Mouse (Mus musculus): ENCODE results near the gene Hcrtr1. TPM values are rescaled to one million over a fixed set of nuclear protein-coding genes. Genes with fewer than 3 reads are reported as not detected.
A peak's percentile ranks its signal among the peaks of the same experiment; 100 is the strongest.

Hcrtr1 gene
- polyA plus RNA-seq, 1 experiment from 2014 or later: not detected

GRCm38 (mm10) chr4:130176156-130176720, 37.1 kb upstream of the Hcrtr1 start:
- 76% methylated on average over 5 of the region's 5 CpGs for WGBS
- Histone ChIP-seq H3K27me3 (peaks cover 33% of the 10 kb centered on the region), H3K36me3 (no peaks in the 10 kb centered on the region)

GRCm38 (mm10) chr4:130175072-130175711, 36.0 kb upstream of the Hcrtr1 start, which contains the start of gene Tinagl1:
Tinagl1 (minus strand) TSS chr4:130175122.
- H3K27me3 ChIP-seq: peaks cover 33% of the 10 kb centered on the region
- peak within 1 kb of the TSS; percentile 30 for H3K4me3 ChIP-seq (replicated peaks)
- peaks cover 49% of the 10 kb centered on the region for H3K4me1 ChIP-seq (replicated peaks)
- H3K27ac ChIP-seq: no peak within 1 kb of the TSS
- 4% methylated on average over 14 of the region's 14 CpGs for WGBS
- H3K9ac ChIP-seq (replicated peaks): peak within 1 kb of the TSS; percentile 45; the same call in 1 of the 2 replicates
- peak within 1 kb of the TSS; percentile 57 for H3K4me2 ChIP-seq
- H3K9me3 ChIP-seq: no peaks in the 10 kb centered on the region
- no peak for ATAC-seq (ENCODE audit: insufficient number of reproducible peaks, insufficient read depth, low FRiP score, low TSS enrichment, low read depth)
- H3K36me3 ChIP-seq: no peaks in the 10 kb centered on the region

More at GRCm38 (mm10) chr4:130176156-130176720, 37.1 kb upstream of the Hcrtr1 start:
- H3K9me3 ChIP-seq: no peaks in the 10 kb centered on the region
- no peak overlapping the region for H3K9ac ChIP-seq (replicated peaks)
- H3K4me3 ChIP-seq (replicated peaks): no peak overlapping the region
- ATAC-seq (ENCODE audit: insufficient number of reproducible peaks, insufficient read depth, low FRiP score, low TSS enrichment, low read depth): no peak
- H3K27ac ChIP-seq: no peak overlapping the region
- H3K4me2 ChIP-seq: no peak overlapping the region
- H3K4me1 ChIP-seq (replicated peaks): peaks cover 48% of the 10 kb centered on the region

GRCm38 (mm10) chr4:130174335-130175031, 35.3 kb upstream of the Hcrtr1 start:
- Histone ChIP-seq H3K27me3 (peaks cover 33% of the 10 kb centered on the region), H3K4me1 (replicated peaks) (peaks cover 49% of the 10 kb centered on the region), H3K9me3 (no peaks in the 10 kb centered on the region), H3K36me3 (no peaks in the 10 kb centered on the region), H3K4me3 (replicated peaks) (peak overlapping the region; percentile 30), H3K9ac (replicated peaks) (peak overlapping the region; percentile 45; the same call in 1 of the 2 replicates), H3K27ac (no peak overlapping the region), H3K4me2 (peak overlapping the region; percentile 57)
- ATAC-seq (ENCODE audit: insufficient number of reproducible peaks, insufficient read depth, low FRiP score, low TSS enrichment, low read depth): peak; percentile 61; the same call in 1 of the 2 replicates
- WGBS: 3% methylated on average over 25 of the region's 25 CpGs

- peak overlapping the region; percentile 57 for H3K4me2 ChIP-seq
- H3K9me3 ChIP-seq: no peaks in the 10 kb centered on the region
- WGBS: 43% methylated on average over 19 of the region's 19 CpGs
- no peak overlapping the region for H3K27ac ChIP-seq
- H3K36me3 ChIP-seq: no peaks in the 10 kb centered on the region
- H3K9ac ChIP-seq (replicated peaks): no peak overlapping the region
- no peak for ATAC-seq (ENCODE audit: insufficient number of reproducible peaks, insufficient read depth, low FRiP score, low TSS enrichment, low read depth)
- peaks cover 33% of the 10 kb centered on the region for H3K27me3 ChIP-seq
- H3K4me1 ChIP-seq (replicated peaks): peaks cover 49% of the 10 kb centered on the region
- H3K4me3 ChIP-seq (replicated peaks): peak overlapping the region; percentile 30; the same call in 1 of the 2 replicates
Observed at GRCm38 (mm10) chr4:130173911-130174311, 34.8 kb upstream of the Hcrtr1 start.

GRCm38 (mm10) chr4:130173060-130173822, 34.1 kb upstream of the Hcrtr1 start:
- H3K9ac ChIP-seq (replicated peaks): no peak overlapping the region
- WGBS: 72% methylated on average over 11 of the region's 11 CpGs
- H3K27ac ChIP-seq: no peak overlapping the region
- no peak overlapping the region for H3K4me3 ChIP-seq (replicated peaks)
- H3K4me2 ChIP-seq: no peak overlapping the region; the same call in 1 of the 2 replicates
- no peaks in the 10 kb centered on the region for H3K9me3 ChIP-seq
- H3K36me3 ChIP-seq: no peaks in the 10 kb centered on the region
- peaks cover 54% of the 10 kb centered on the region for H3K4me1 ChIP-seq (replicated peaks)
- peaks cover 33% of the 10 kb centered on the region for H3K27me3 ChIP-seq
- ATAC-seq (ENCODE audit: insufficient number of reproducible peaks, insufficient read depth, low FRiP score, low TSS enrichment, low read depth): no peak

GRCm38 (mm10) chr4:130171951-130172765, 33.0 kb upstream of the Hcrtr1 start:
- peak overlapping the region; percentile 28 for H3K4me2 ChIP-seq
- no peaks in the 10 kb centered on the region for H3K9me3 ChIP-seq
- H3K9ac ChIP-seq (replicated peaks): no peak overlapping the region; the same call in 1 of the 2 replicates
- no peak overlapping the region for H3K4me3 ChIP-seq (replicated peaks)
- H3K27me3 ChIP-seq: peaks cover 33% of the 10 kb centered on the region
- 50% methylated on average over 8 of the region's 11 CpGs for WGBS
- no peaks in the 10 kb centered on the region for H3K36me3 ChIP-seq
- peaks cover 64% of the 10 kb centered on the region for H3K4me1 ChIP-seq (replicated peaks)
- H3K27ac ChIP-seq: peak overlapping the region; percentile 26
- peak; percentile 69 for ATAC-seq (ENCODE audit: insufficient number of reproducible peaks, insufficient read depth, low FRiP score, low TSS enrichment, low read depth)

GRCm38 (mm10) chr4:130170362-130170761, 31.2 kb upstream of the Hcrtr1 start:
- H3K4me1 ChIP-seq (replicated peaks): peaks cover 62% of the 10 kb centered on the region
- H3K9me3 ChIP-seq: no peaks in the 10 kb centered on the region
- ATAC-seq (ENCODE audit: insufficient number of reproducible peaks, insufficient read depth, low FRiP score, low TSS enrichment, low read depth): no peak
- WGBS: 91% methylated on average over 4 of the region's 4 CpGs
- H3K27me3 ChIP-seq: peaks cover 29% of the 10 kb centered on the region
- no peak overlapping the region for H3K4me2 ChIP-seq
- H3K36me3 ChIP-seq: no peaks in the 10 kb centered on the region
- no peak overlapping the region for H3K27ac ChIP-seq
- no peak overlapping the region for H3K4me3 ChIP-seq (replicated peaks)
- H3K9ac ChIP-seq (replicated peaks): no peak overlapping the region

GRCm38 (mm10) chr4:130169411-130169971, 30.3 kb upstream of the Hcrtr1 start:
- ATAC-seq (ENCODE audit: insufficient number of reproducible peaks, insufficient read depth, low FRiP score, low TSS enrichment, low read depth): no peak
- Histone ChIP-seq H3K36me3 (no peaks in the 10 kb centered on the region), H3K4me3 (replicated peaks) (no peak overlapping the region), H3K4me1 (replicated peaks) (peaks cover 53% of the 10 kb centered on the region), H3K9me3 (no peaks in the 10 kb centered on the region), H3K27ac (no peak overlapping the region), H3K27me3 (peaks cover 21% of the 10 kb centered on the region), H3K9ac (replicated peaks) (no peak overlapping the region), H3K4me2 (no peak overlapping the region)
- 80% methylated on average over 16 of the region's 16 CpGs for WGBS

GRCm38 (mm10) chr4:130168280-130169183, 29.4 kb upstream of the Hcrtr1 start:
- Histone ChIP-seq H3K4me3 (replicated peaks) (no peak overlapping the region), H3K27me3 (peaks cover 17% of the 10 kb centered on the region), H3K36me3 (no peaks in the 10 kb centered on the region), H3K4me1 (replicated peaks) (peaks cover 53% of the 10 kb centered on the region), H3K27ac (no peak overlapping the region), H3K9me3 (no peaks in the 10 kb centered on the region), H3K4me2 (0 out of 2 replicates have a peak overlapping the region, but pooled peaks have one; percentile 11), H3K9ac (replicated peaks) (no peak overlapping the region)
- WGBS: 46% methylated on average over 16 of the region's 16 CpGs
- no peak for ATAC-seq (ENCODE audit: insufficient number of reproducible peaks, insufficient read depth, low FRiP score, low TSS enrichment, low read depth)
